Mouse (Mus musculus): ENCODE results near the gene Palld. TPM values are rescaled to one million over a fixed set of nuclear protein-coding genes. Genes with fewer than 3 reads are reported as not detected.

Gene Palld
- polyA plus RNA-seq, 1 experiment from 2014 or later, result 62.9 TPM

DNA sequence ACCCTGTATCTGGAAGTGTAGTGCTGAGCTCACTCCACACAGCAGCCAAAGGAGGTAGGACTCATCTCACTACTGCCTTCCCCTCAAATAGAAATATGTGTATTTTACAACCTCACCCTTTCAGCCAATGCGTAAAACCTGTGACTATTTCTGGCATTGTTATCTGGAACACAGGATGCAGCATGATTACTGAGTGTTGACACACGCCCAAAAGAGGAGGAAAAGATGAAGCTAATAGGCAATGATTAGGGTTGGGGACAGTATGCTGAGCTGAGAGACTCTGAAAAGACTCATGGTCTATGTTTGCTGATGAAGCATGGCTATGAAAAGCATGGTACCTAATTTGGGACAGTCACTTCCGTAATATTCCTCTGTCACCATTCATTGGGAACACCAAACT is 124.3 kb downstream of the Palld start:
- Histone ChIP-seq H3K4me1 (ENCODE audit: control insufficient read depth, insufficient read depth, low read length) (no peaks in the 10 kb centered on the region), H3K27ac (replicated peaks; ENCODE audit: low read depth, low read length) (no peak overlapping the region), H3K4me3 (ENCODE audit: low read depth, low read length) (no peak overlapping the region), H3K9ac (ENCODE audit: low read length) (no peak overlapping the region), H3K4me2 (ENCODE audit: low read depth, severe bottlenecking) (no peak overlapping the region), H3K27me3 (ENCODE audit: control insufficient read depth, insufficient read depth, low read length) (no peaks in the 10 kb centered on the region), H3K9me3 (ENCODE audit: control insufficient read depth, low read length) (no peaks in the 10 kb centered on the region), H3K36me3 (ENCODE audit: control insufficient read depth, insufficient read depth, low read length) (no peaks in the 10 kb centered on the region)
- WGBS, result 88% methylated on average over 3 of the region's 3 CpGs
- ATAC-seq (ENCODE audit: insufficient number of reproducible peaks, low FRiP score, low TSS enrichment, low read depth), result no peak
- DNase-seq (ENCODE audit: low spot score), result no peak

DNA sequence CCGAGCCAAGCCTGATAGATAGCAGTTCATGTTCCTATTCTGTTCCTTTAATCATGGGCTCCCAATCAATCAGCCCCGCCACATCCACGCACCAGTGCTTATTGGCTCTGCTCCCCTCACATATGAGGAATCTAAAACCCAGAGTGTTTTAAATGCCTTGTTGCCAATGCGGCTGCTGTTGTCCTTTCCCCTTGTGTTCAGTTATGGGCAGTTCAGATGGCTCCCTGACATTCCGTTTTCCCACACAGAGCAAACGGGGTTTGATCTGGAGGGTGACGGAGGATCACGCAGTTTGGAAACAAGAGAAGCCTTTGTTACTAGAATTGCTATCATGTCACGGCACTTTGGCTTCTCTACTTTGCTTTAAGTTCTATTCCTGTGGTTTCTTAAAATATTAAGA is 125.9 kb downstream of the Palld start:
- ATAC-seq (ENCODE audit: insufficient number of reproducible peaks, low FRiP score, low TSS enrichment, low read depth) (no peak), DNase-seq (ENCODE audit: low spot score) (no peak)
- Histone ChIP-seq H3K9ac (ENCODE audit: low read length) (no peak overlapping the region), H3K27me3 (ENCODE audit: control insufficient read depth, insufficient read depth, low read length) (no peaks in the 10 kb centered on the region), H3K4me2 (ENCODE audit: low read depth, severe bottlenecking) (no peak overlapping the region), H3K4me3 (ENCODE audit: low read depth, low read length) (no peak overlapping the region), H3K36me3 (ENCODE audit: control insufficient read depth, insufficient read depth, low read length) (no peaks in the 10 kb centered on the region), H3K27ac (replicated peaks; ENCODE audit: low read depth, low read length) (no peak overlapping the region), H3K9me3 (ENCODE audit: control insufficient read depth, low read length) (no peaks in the 10 kb centered on the region), H3K4me1 (ENCODE audit: control insufficient read depth, insufficient read depth, low read length) (no peaks in the 10 kb centered on the region)
- 64% methylated on average over 9 of the region's 9 CpGs for WGBS

DNA sequence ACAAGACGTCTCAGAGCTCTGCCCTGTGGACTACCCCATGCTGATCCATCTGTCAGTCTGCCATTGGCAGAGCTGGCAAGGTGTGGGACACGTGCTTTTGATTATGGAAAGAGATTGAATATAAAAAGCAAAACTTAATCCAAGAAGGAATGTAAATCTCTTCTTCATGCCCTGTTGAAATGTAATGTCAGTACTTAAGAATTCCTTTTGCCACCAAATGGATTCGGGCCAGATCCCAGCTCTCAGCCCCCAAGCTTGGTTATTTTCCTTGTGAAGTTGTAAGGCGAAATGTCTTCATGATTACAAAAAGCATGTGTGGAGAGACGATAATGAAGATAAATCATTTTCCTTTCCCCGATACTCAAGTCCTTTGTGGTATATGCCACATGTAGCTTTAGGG is 126.6 kb downstream of the Palld start:
- WGBS, result 62% methylated on average over 6 of the region's 6 CpGs

DNA sequence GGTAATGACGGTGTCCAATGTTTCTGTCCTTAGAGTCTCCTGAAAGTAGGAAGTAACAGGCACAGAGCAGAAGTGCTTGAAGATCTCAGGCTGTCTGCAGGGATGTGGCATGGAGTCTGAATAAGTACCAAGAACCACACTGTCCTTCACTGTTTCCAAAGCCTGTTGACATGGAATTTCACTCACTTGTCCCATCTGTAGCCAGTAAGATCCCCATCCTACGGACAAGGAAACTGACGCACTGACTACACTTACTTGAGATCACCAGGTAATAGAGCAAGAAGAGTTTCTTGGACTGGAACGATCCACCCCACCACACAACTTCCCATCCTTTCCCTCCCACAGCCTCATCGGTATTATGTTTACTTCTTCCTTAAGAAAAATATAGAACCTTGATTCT is 128.3 kb downstream of the Palld start:
- no peaks in the 10 kb centered on the region for H3K9me3 ChIP-seq (ENCODE audit: control insufficient read depth, low read length)
- no peaks in the 10 kb centered on the region for H3K27me3 ChIP-seq (ENCODE audit: control insufficient read depth, insufficient read depth, low read length)
- ATAC-seq (ENCODE audit: insufficient number of reproducible peaks, low FRiP score, low TSS enrichment, low read depth) (no peak), DNase-seq (ENCODE audit: low spot score) (no peak)
- WGBS, result 85% methylated on average over 5 of the region's 5 CpGs
- no peaks in the 10 kb centered on the region for H3K36me3 ChIP-seq (ENCODE audit: control insufficient read depth, insufficient read depth, low read length)
- peaks cover 4% of the 10 kb centered on the region; the same call in 1 of the 2 replicates for H3K4me1 ChIP-seq (ENCODE audit: control insufficient read depth, insufficient read depth, low read length)
- no peak overlapping the region for H3K4me2 ChIP-seq (ENCODE audit: low read depth, severe bottlenecking)
- no peak overlapping the region for H3K9ac ChIP-seq (ENCODE audit: low read length)
- no peak overlapping the region for H3K27ac ChIP-seq (replicated peaks; ENCODE audit: low read depth, low read length)
- no peak overlapping the region for H3K4me3 ChIP-seq (ENCODE audit: low read depth, low read length)

More for the DNA sequence above, 126.6 kb downstream of the Palld start:
- H3K4me3 ChIP-seq (ENCODE audit: low read depth, low read length), result no peak overlapping the region
- DNase-seq (ENCODE audit: low spot score) (no peak), ATAC-seq (ENCODE audit: insufficient number of reproducible peaks, low FRiP score, low TSS enrichment, low read depth) (no peak)
- no peak overlapping the region for H3K27ac ChIP-seq (replicated peaks; ENCODE audit: low read depth, low read length)
- H3K27me3 ChIP-seq (ENCODE audit: control insufficient read depth, insufficient read depth, low read length), result no peaks in the 10 kb centered on the region
- no peaks in the 10 kb centered on the region for H3K9me3 ChIP-seq (ENCODE audit: control insufficient read depth, low read length)
- no peak overlapping the region for H3K4me2 ChIP-seq (ENCODE audit: low read depth, severe bottlenecking)
- H3K4me1 ChIP-seq (ENCODE audit: control insufficient read depth, insufficient read depth, low read length), result no peaks in the 10 kb centered on the region
- H3K36me3 ChIP-seq (ENCODE audit: control insufficient read depth, insufficient read depth, low read length), result no peaks in the 10 kb centered on the region
- no peak overlapping the region for H3K9ac ChIP-seq (ENCODE audit: low read length)

DNA sequence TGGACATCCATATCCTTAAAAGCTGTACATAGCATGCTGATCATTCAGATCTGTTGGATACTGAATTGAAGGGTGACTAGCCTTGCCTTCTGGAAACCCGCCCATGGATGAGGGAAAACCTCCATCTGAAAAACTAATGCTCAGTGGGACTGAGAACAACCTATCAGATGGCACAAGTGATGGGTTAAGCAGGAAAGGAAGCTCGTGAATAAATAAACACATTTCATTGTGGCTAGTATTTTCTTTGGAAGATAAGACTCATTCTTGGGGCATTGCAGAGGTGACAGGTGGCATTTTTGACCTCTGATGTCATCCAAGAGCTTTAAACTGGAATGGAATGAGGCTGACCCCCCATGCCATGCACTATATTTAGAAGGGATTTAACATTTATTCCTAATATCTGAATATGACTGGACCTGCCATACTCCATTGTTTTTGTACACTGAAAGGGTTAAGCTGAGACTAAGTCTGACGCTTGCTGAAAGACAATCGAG is 128.8 kb downstream of the Palld start:
- Histone ChIP-seq H3K4me1 (ENCODE audit: control insufficient read depth, insufficient read depth, low read length) (peaks cover 4% of the 10 kb centered on the region; the same call in 1 of the 2 replicates), H3K36me3 (ENCODE audit: control insufficient read depth, insufficient read depth, low read length) (no peaks in the 10 kb centered on the region), H3K9ac (ENCODE audit: low read length) (no peak overlapping the region), H3K4me3 (ENCODE audit: low read depth, low read length) (no peak overlapping the region), H3K27ac (replicated peaks; ENCODE audit: low read depth, low read length) (no peak overlapping the region), H3K4me2 (ENCODE audit: low read depth, severe bottlenecking) (no peak overlapping the region), H3K27me3 (ENCODE audit: control insufficient read depth, insufficient read depth, low read length) (no peaks in the 10 kb centered on the region), H3K9me3 (ENCODE audit: control insufficient read depth, low read length) (no peaks in the 10 kb centered on the region)
- WGBS, result 67% methylated on average over 4 of the region's 4 CpGs
- DNase-seq (ENCODE audit: low spot score) (no peak), ATAC-seq (ENCODE audit: insufficient number of reproducible peaks, low FRiP score, low TSS enrichment, low read depth) (no peak)

DNA sequence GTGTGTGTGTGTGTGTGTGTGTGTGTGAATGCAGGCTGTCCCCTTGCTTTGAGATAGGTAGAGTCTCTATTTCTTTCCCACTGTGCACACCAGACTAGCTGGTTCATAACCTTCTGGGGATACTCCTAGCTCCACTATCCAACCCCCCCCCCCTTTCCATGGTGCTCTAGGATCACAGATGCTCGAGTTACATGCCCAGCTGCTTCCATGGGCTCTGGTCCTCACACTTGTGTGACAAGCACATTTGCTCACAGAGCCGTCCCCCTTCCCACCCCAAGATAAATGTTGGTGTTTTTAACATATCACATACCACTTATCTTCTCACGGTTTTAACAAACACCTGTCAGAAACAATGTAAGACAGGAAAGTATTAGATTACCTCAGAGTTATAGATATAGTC is 131.2 kb downstream of the Palld start:
- ATAC-seq (ENCODE audit: insufficient number of reproducible peaks, low FRiP score, low TSS enrichment, low read depth), result no peak

DNA sequence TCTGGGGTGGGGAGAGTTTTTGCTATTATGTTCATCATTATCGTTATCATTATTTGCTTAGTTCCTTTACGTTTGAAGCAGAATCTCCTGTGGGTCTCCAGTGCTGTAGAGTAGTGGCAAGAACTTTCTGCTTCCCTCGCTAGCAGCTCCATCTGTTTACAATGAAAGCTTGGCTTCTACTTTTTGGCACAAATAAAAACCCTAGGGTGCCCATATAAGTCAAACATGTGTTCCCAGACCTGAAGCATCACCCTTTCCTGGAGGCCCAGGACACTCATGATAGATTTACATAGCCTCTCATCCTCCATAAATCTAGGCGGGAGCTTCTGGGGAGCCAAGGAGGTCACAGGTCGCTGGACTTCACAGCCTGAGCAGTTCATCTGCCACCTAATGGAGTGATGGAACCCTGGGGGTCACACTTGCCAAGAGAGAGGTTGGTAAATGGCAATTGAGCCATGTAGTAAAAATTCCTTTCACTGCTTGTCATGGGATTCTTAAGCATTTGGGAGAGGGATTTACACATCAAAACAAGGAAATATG is 133.1 kb downstream of the Palld start:
- WGBS, result 34% methylated on average over 5 of the region's 5 CpGs
- ATAC-seq (ENCODE audit: insufficient number of reproducible peaks, low FRiP score, low TSS enrichment, low read depth) (no peak), DNase-seq (ENCODE audit: low spot score) (no peak)
- no peak overlapping the region for H3K27ac ChIP-seq (replicated peaks; ENCODE audit: low read depth, low read length)
- H3K4me3 ChIP-seq (ENCODE audit: low read depth, low read length), result no peak overlapping the region
- no peak overlapping the region for H3K4me2 ChIP-seq (ENCODE audit: low read depth, severe bottlenecking)
- H3K9ac ChIP-seq (ENCODE audit: low read length), result no peak overlapping the region
- peaks cover 4% of the 10 kb centered on the region; the same call in 1 of the 2 replicates for H3K4me1 ChIP-seq (ENCODE audit: control insufficient read depth, insufficient read depth, low read length)
- H3K36me3 ChIP-seq (ENCODE audit: control insufficient read depth, insufficient read depth, low read length), result no peaks in the 10 kb centered on the region
- H3K9me3 ChIP-seq (ENCODE audit: control insufficient read depth, low read length), result no peaks in the 10 kb centered on the region
- H3K27me3 ChIP-seq (ENCODE audit: control insufficient read depth, insufficient read depth, low read length), result no peaks in the 10 kb centered on the region

More for the DNA sequence above, 131.2 kb downstream of the Palld start:
- Histone ChIP-seq H3K4me1 (ENCODE audit: control insufficient read depth, insufficient read depth, low read length) (peaks cover 4% of the 10 kb centered on the region; the same call in 1 of the 2 replicates), H3K36me3 (ENCODE audit: control insufficient read depth, insufficient read depth, low read length) (no peaks in the 10 kb centered on the region), H3K4me3 (ENCODE audit: low read depth, low read length) (no peak overlapping the region), H3K9me3 (ENCODE audit: control insufficient read depth, low read length) (no peaks in the 10 kb centered on the region), H3K9ac (ENCODE audit: low read length) (no peak overlapping the region), H3K4me2 (ENCODE audit: low read depth, severe bottlenecking) (no peak overlapping the region), H3K27me3 (ENCODE audit: control insufficient read depth, insufficient read depth, low read length) (no peaks in the 10 kb centered on the region), H3K27ac (replicated peaks; ENCODE audit: low read depth, low read length) (no peak overlapping the region)
- 62% methylated on average over 3 of the region's 3 CpGs for WGBS
- no peak for DNase-seq (ENCODE audit: low spot score)

DNA sequence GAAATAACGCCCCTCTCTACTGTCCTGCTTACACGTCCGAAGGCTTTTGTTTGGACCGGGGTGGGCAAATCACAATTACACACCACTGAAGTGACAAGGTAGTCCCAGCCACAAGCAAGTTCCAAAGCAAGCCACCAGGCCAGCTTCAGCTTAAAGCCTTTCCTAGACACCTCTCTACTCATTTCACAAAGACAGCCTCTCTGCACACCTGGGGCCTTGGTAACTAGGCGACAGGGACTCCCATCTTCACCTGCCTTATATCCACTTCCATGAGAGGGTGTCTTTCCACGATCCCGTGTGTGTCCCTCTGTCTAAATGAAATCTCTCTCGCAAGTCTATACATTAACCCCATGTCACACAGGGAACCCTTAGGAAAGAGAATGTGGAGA is 142.3 kb downstream of the Palld start:
- H3K27me3 ChIP-seq (ENCODE audit: control insufficient read depth, insufficient read depth, low read length), result no peaks in the 10 kb centered on the region
- peak overlapping the region; percentile 80 for H3K4me2 ChIP-seq (ENCODE audit: low read depth, severe bottlenecking)
- peaks cover 10% of the 10 kb centered on the region; the same call in 1 of the 2 replicates for H3K4me1 ChIP-seq (ENCODE audit: control insufficient read depth, insufficient read depth, low read length)
- no peaks in the 10 kb centered on the region for H3K9me3 ChIP-seq (ENCODE audit: control insufficient read depth, low read length)
- H3K4me3 ChIP-seq (ENCODE audit: low read depth, low read length), result peak overlapping the region; percentile 64
- WGBS, result 14% methylated on average over 8 of the region's 8 CpGs
- no peak overlapping the region for H3K27ac ChIP-seq (replicated peaks; ENCODE audit: low read depth, low read length)
- ATAC-seq (ENCODE audit: insufficient number of reproducible peaks, low FRiP score, low TSS enrichment, low read depth) (peak; percentile 3), DNase-seq (ENCODE audit: low spot score) (no peak)
- no peak overlapping the region; the same call in 1 of the 2 replicates for H3K9ac ChIP-seq (ENCODE audit: low read length)
- no peaks in the 10 kb centered on the region for H3K36me3 ChIP-seq (ENCODE audit: control insufficient read depth, insufficient read depth, low read length)

Data from limb, embryonic 11.5 days (tissue).